Mouse (Mus musculus) liver, embryonic 14.5 days (tissue): Measurements from ENCODE around the gene Hist1h1d.

Experiments used
- CTCF ChIP-seq: IDR thresholded peaks from 2 replicates; pipeline ENCODE4 v1.5.1; 2016; ENCODE audit warnings: antibody characterized with exemption, low read depth, control low read depth
- EP300 ChIP-seq: IDR thresholded peaks from 2 replicates; pipeline ENCODE4 v1.6.1; 2016; ENCODE audit warnings: antibody characterized with exemption, low read depth

GRCm38 (mm10) chr13:23592614-23593013, 39.6 kb downstream of the Hist1h1d start:
- no peak for TF ChIP-seq CTCF
- no peak for TF ChIP-seq EP300
